Mouse (Mus musculus): ENCODE results near the gene Lrrn4. TPM values are rescaled to one million over a fixed set of nuclear protein-coding genes. Genes with fewer than 3 reads are reported as not detected.

Gene Lrrn4
- polyA plus RNA-seq (2014; fragmentation: Illumina TruSeq; extraction: RNeasy Lipid Tissue Mini Kit (QIAGEN cat#74804); ENCODE audit: low read depth, low replicate concordance): 3.5 TPM

DNA sequence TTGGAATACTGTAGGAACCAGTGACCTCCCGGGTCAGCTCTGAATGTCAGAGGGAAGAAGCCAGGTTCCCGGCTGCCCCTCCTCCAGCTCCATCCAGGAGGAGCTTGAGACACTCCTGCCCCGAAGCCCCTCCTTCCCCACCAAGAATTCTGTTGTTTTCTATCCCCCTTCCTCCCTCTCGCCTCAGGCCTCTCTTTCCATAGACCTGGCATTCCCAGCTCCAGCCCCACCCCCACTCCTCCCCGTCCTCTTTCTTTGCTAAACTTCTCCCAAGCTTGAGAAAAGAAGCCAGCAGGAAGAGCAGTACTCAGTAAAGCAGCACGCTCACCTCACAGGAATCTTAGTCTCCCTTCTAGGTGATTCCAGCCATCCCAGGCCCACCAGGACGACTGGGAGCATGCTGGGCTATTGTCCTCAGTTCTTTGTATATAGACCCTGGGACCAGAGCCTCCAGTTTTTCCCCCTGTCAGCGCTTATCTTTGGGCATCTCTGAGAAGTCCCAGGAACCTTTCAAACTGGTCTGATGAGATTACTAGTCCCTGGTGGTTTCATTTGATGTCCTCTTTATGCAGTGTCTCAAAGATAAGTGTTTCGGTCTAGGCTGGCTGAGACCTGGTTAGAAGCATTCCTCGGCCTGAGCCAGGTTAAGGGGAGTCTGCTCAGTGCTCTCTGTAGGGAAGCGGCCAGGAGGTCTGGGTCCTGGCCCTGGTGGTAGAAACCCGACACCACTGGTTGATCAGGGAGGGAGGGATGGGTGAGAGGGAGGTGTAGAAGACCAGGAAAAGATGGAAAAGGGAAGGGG lies at the start of gene Lrrn4:
Gene Lrrn4 (minus strand): TSS at position 48 of the 802 bp plus-strand sequence.

DNA sequence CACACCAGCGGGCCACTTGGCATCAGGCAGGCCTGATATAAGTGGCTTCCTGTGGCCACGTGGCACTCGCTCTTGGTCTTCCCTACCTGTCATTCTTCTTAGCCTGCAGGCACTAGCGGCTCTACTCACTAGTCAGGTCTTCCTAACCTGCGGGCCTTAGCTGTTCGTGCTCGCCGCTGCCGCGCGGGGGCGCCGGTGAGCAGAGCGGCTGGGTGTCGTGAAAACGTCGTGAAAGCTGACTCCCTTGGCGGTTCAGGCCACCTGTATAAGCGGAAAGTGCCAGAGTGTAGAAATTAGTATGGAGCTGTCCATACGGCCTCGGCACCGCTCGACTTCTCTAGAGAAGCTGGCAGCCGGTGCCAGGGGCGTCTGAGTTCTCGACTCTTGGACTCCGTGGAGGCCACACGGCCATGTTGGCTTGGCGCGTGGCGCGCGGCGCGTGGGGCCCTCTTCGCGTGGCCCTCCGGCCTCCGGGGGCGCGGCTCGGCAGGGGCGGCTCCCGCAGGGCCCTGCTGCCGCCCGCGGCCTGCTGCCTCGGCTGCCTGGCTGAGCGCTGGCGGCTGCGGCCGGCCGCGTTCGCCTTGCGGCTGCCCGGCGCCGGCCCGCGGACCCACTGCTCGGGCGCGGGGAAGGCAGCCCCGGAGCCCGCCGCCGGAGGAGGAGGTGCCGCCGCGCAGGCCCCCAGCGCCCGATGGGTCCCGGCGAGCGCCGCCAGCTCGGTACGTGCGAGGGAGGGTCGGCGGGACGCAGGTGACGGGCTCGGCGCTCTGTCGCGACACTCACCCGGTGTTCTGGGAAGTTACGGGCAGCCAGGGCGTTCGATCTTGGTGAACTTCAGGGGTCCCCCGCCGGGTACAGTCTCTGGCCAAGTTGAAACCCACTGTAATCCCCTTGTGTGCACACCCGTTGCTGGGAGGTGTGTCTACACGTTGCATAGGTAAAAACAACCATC lies 34.0 kb downstream of the Lrrn4 start, which contains the start of gene Crls1:
Gene Crls1 (plus strand): TSS at position 260 of the 952 bp plus-strand sequence.

Other genes starting within 250 kb of the Lrrn4 start
- gene Shld1, start 194.0 kb downstream of the Lrrn4 start, polyA plus RNA-seq (2014; fragmentation: Illumina TruSeq; extraction: RNeasy Lipid Tissue Mini Kit (QIAGEN cat#74804); ENCODE audit: low read depth, low replicate concordance): 1.6 TPM
- gene Chgb, start 99.6 kb downstream of the Lrrn4 start, polyA plus RNA-seq (2014; fragmentation: Illumina TruSeq; extraction: RNeasy Lipid Tissue Mini Kit (QIAGEN cat#74804); ENCODE audit: low read depth, low replicate concordance): 5.7 TPM
- gene Trmt6, start 64.8 kb downstream of the Lrrn4 start, polyA plus RNA-seq (2014; fragmentation: Illumina TruSeq; extraction: RNeasy Lipid Tissue Mini Kit (QIAGEN cat#74804); ENCODE audit: low read depth, low replicate concordance): 25.7 TPM
- gene Mcm8, start 64.8 kb downstream of the Lrrn4 start, polyA plus RNA-seq (2014; fragmentation: Illumina TruSeq; extraction: RNeasy Lipid Tissue Mini Kit (QIAGEN cat#74804); ENCODE audit: low read depth, low replicate concordance): 12.1 TPM
- 367 TPM for gene Crls1, start 34.2 kb downstream of the Lrrn4 start, polyA plus RNA-seq (2014; fragmentation: Illumina TruSeq; extraction: RNeasy Lipid Tissue Mini Kit (QIAGEN cat#74804); ENCODE audit: low read depth, low replicate concordance)
- 0.06 TPM for gene Fermt1, start 65.0 kb upstream of the Lrrn4 start, polyA plus RNA-seq (2014; fragmentation: Illumina TruSeq; extraction: RNeasy Lipid Tissue Mini Kit (QIAGEN cat#74804); ENCODE audit: low read depth, low replicate concordance)

Measured in testis, adult 10 weeks (tissue).